Mouse (Mus musculus): ENCODE results near the gene Acat2.

DNA sequence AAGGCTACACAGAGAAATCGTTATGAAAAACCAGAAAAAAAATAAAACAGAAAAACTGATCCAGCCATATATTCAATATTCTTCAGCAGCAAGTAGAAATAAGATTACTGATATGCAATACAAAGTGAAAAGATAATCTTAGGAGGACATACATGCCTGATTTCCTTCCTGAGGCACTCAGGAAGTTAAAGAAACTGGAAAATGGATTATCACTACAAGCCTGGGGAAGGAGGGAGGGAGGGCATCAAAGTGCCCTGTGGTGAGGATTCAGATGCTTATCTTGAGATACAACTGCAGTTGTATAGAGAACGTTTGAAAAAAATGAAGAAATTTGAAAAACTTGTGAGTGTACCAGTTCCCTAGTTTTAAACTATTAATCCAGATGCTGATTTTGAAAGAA lies 23.4 kb upstream of the Acat2 start:
- TF ChIP-seq CTCF (IDR thresholded peaks at IDR 0.05; ENCODE audit: low read depth) (no peak), EP300 (IDR thresholded peaks at IDR 0.05; ENCODE audit: low read depth) (no peak)

Data from heart, postnatal 0 days (tissue).